In the genomic region with DNA sequence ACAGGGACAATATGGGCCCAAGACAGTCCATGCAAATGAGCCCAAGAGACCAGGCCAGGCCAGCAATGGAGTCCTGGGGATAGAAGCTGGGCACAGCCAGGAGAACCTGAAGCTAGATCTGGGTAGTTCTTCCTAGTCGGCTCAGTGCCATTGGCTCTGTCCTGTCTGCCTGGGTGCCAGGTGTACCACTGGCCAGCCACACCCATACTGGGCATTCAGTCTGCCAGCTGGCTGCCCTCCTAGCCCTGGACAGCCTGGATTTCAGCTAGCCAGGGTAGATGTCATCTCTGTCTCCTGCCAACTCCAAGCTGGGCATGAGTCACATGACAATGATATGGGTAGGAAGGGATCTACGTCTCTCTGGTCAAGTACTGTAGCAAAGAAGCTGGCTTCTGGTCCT, we compare ENCODE assay signal across 10 mouse cellular contexts. TPM values are rescaled to one million over a fixed set of nuclear protein-coding genes. Genes with fewer than 3 reads are reported as not detected.
DNase-seq lines count a peak whose midpoint lies in the region; ATAC-seq and TF ChIP-seq lines count a peak whose summit lies in the region.
"Had no signal": no experiment of that assay in that cellular context is flagged by ENCODE, and none has a peak within 500 bp of the region (broad histone marks: within the 10 kb centered on the region; RNA-seq: fewer than 3 reads in every experiment).

No protein-coding gene starts in this region.

- no peak; the same call in 1 of the 2 replicates for TF ChIP-seq CTCF in kidney, adult 2 months (conservative IDR thresholded peaks at IDR 0.05; ENCODE audit: insufficient read depth, insufficient read length, low read depth, low read length)
- no peak for TF ChIP-seq CTCF in cerebellum, adult 2 months (IDR thresholded peaks at IDR 0.05; ENCODE audit: borderline replicate concordance, insufficient read depth, low read depth, low read length)
- TF ChIP-seq CTCF in forebrain, postnatal 0 days (IDR thresholded peaks at IDR 0.05; ENCODE audit: low read depth), result no peak

- H3K27me3 ChIP-seq in kidney, adult 2 months (replicated peaks; ENCODE audit: control insufficient read depth, insufficient read depth, low read length), result no peaks in the 10 kb centered on the region
- H3K27me3 ChIP-seq in kidney, embryonic 15.5 days, result no peaks in the 10 kb centered on the region
- no peaks in the 10 kb centered on the region for H3K27me3 ChIP-seq in cerebellum, adult 2 months (ENCODE audit: control insufficient read depth, insufficient read depth, low read length)
- no peaks in the 10 kb centered on the region for H3K27me3 ChIP-seq in forebrain, postnatal 0 days (ENCODE audit: insufficient read depth, low read length)
- H3K27me3 ChIP-seq in liver, embryonic 12.5 days (replicated peaks), result no peaks in the 10 kb centered on the region
- H3K27me3 ChIP-seq: hindbrain, embryonic 13.5 days had no signal

- no peak overlapping the region for H3K4me3 ChIP-seq in kidney, adult 2 months (ENCODE audit: insufficient read depth, low read depth, low read length)
- no peak overlapping the region for H3K4me3 ChIP-seq in kidney, embryonic 15.5 days (replicated peaks)
- H3K4me3 ChIP-seq in cerebellum, adult 2 months (replicated peaks; ENCODE audit: insufficient read depth, low read depth, low read length), result no peak overlapping the region
- H3K4me3 ChIP-seq in forebrain, postnatal 0 days (ENCODE audit: low read depth, low read length), result no peak overlapping the region
- H3K4me3 ChIP-seq in liver, embryonic 12.5 days, result no peak overlapping the region
- H3K4me3 ChIP-seq: hindbrain, embryonic 13.5 days had no signal

- H3K9me3 ChIP-seq in kidney, embryonic 15.5 days (replicated peaks), result no peaks in the 10 kb centered on the region
- H3K9me3 ChIP-seq in forebrain, postnatal 0 days (ENCODE audit: low read length), result no peaks in the 10 kb centered on the region
- H3K9me3 ChIP-seq in liver, embryonic 12.5 days (replicated peaks), result no peaks in the 10 kb centered on the region
- H3K9me3 ChIP-seq: hindbrain, embryonic 13.5 days had no signal

- H3K4me2 ChIP-seq in kidney, embryonic 15.5 days, result no peak overlapping the region
- H3K4me2 ChIP-seq in forebrain, postnatal 0 days (ENCODE audit: low read depth), result no peak overlapping the region
- no peak overlapping the region for H3K4me2 ChIP-seq in liver, embryonic 12.5 days
- H3K4me2 ChIP-seq: hindbrain, embryonic 13.5 days had no signal

- TF ChIP-seq POLR2A in kidney, adult 2 months (IDR thresholded peaks at IDR 0.05; ENCODE audit: low read depth, low read length), result no peak
- no peak for TF ChIP-seq POLR2A in cerebellum, adult 2 months (IDR thresholded peaks at IDR 0.05; ENCODE audit: borderline replicate concordance, insufficient read depth, low read length)

- peak; percentile 91 for DNase-seq in kidney, adult 2 months
- DNase-seq in adipocyte (ENCODE audit: low spot score), result peak; percentile 97
- peak; percentile 91 to 97 for DNase-seq in cerebellum, adult 2 months
- DNase-seq in heart, adult 9 months (ENCODE audit: low spot score in 2 of 2), result peak; percentile 85 to 87
- no peak for DNase-seq in forebrain, postnatal 0 days
- DNase-seq: thymus, postnatal 14 days had no signal

- no peaks in the 10 kb centered on the region for H3K36me3 ChIP-seq in kidney, adult 2 months (ENCODE audit: control insufficient read depth, insufficient read depth, low read length)
- peaks cover 18% of the 10 kb centered on the region for H3K36me3 ChIP-seq in kidney, embryonic 15.5 days
- peaks cover 40% of the 10 kb centered on the region for H3K36me3 ChIP-seq in forebrain, postnatal 0 days (ENCODE audit: insufficient read depth)
- 0 out of 2 replicates have a peak, but pooled peaks cover 7% of the 10 kb centered on the region for H3K36me3 ChIP-seq in liver, embryonic 12.5 days

- H3K4me1 ChIP-seq in kidney, adult 2 months (ENCODE audit: control insufficient read depth, insufficient read depth, low read length), result 0 out of 2 replicates have a peak, but pooled peaks cover 4% of the 10 kb centered on the region
- peaks cover 19% of the 10 kb centered on the region for H3K4me1 ChIP-seq in kidney, embryonic 15.5 days
- H3K4me1 ChIP-seq in cerebellum, adult 2 months (ENCODE audit: control insufficient read depth, insufficient read depth, low read length), result peaks cover 32% of the 10 kb centered on the region
- H3K4me1 ChIP-seq in forebrain, postnatal 0 days (ENCODE audit: insufficient read depth), result 0 out of 2 replicates have a peak, but pooled peaks cover 4% of the 10 kb centered on the region
- H3K4me1 ChIP-seq in liver, embryonic 12.5 days, result no peaks in the 10 kb centered on the region

- no peak overlapping the region for H3K9ac ChIP-seq in kidney, embryonic 15.5 days
- H3K9ac ChIP-seq in forebrain, postnatal 0 days, result no peak overlapping the region
- no peak overlapping the region for H3K9ac ChIP-seq in liver, embryonic 12.5 days
- H3K9ac ChIP-seq: hindbrain, embryonic 13.5 days had no signal

- 48% methylated on average over 2 of the region's 2 CpGs for whole genome bisulfite sequencing in kidney, adult 2 months
- WGBS in kidney, embryonic 15.5 days, result 82% methylated on average over 2 of the region's 2 CpGs
- WGBS in cerebellum, adult 2 months, result 9% methylated on average over 2 of the region's 2 CpGs
- 82% methylated on average over 2 of the region's 2 CpGs for whole genome bisulfite sequencing in forebrain, postnatal 0 days
- WGBS in liver, embryonic 12.5 days (ENCODE audit: insufficient replicate concordance), result 69% methylated on average over 2 of the region's 2 CpGs

- H3K27ac ChIP-seq in kidney, adult 2 months (ENCODE audit: insufficient read depth, low read depth, low read length), result no peak overlapping the region
- no peak overlapping the region for H3K27ac ChIP-seq in kidney, embryonic 15.5 days
- peak overlapping the region; percentile 22 for H3K27ac ChIP-seq in cerebellum, adult 2 months (ENCODE audit: insufficient read depth, low read length)
- no peak overlapping the region for H3K27ac ChIP-seq in forebrain, postnatal 0 days (ENCODE audit: low read depth, low read length)
- no peak overlapping the region for H3K27ac ChIP-seq in liver, embryonic 12.5 days
- H3K27ac ChIP-seq: hindbrain, embryonic 13.5 days had no signal

- no peak for ATAC-seq in kidney, embryonic 15.5 days (replicated peaks; ENCODE audit: low FRiP score)
- no peak for ATAC-seq in forebrain, postnatal 0 days
- no peak for ATAC-seq in liver, embryonic 12.5 days
- no peak for ATAC-seq in activated CD4-positive, CD25-positive, alpha-beta regulatory T cell, adult 4 months

RNA-seq across cellular contexts. Expression of a gene that starts 29.7 kb away (rescaled TPM):
- 27.5 and 31.0 TPM in 2 replicates for polyA plus RNA-seq in kidney, adult 2 months (2012; rRNA removed)
- polyA plus RNA-seq in kidney, embryonic 15.5 days (2015; fragmentation: Nextera tagmentation; extraction: Ambion mirVana), result 6.1 and 7.3 TPM in 2 replicates
- polyA plus RNA-seq in cerebellum, adult 2 months (2012; rRNA removed), result 29.0 and 30.7 TPM in 2 replicates
- 39.2 and 47.1 TPM in 2 replicates for total RNA-seq in forebrain, postnatal 0 days (2014; rRNA removed)
- polyA plus RNA-seq in forebrain, postnatal 0 days (2015; fragmentation: Nextera tagmentation; extraction: Ambion mirVana), result 13.7 and 18.9 TPM in 2 replicates
- 2.6 and 2.9 TPM in 2 replicates for polyA plus RNA-seq in liver, embryonic 12.5 days (2016; fragmentation: Nextera tagmentation; extraction: Ambion mirVana)
- polyA plus RNA-seq in activated CD4-positive, CD25-positive, alpha-beta regulatory T cell, adult 4 months (2017; shearing (Covaris generic)), result 1 to 10 TPM; 1.6 to 2.0 TPM

RNA-seq across cellular contexts. Expression of a gene that starts 30.7 kb away (rescaled TPM):
- 6.3 and 6.6 TPM in 2 replicates for polyA plus RNA-seq in kidney, adult 2 months (2012; rRNA removed)
- polyA plus RNA-seq in kidney, embryonic 15.5 days (2015; fragmentation: Nextera tagmentation; extraction: Ambion mirVana), result 50.6 and 51.4 TPM in 2 replicates
- polyA plus RNA-seq in cerebellum, adult 2 months (2012; rRNA removed), result 16.1 and 17.4 TPM in 2 replicates
- 32.7 and 33.2 TPM in 2 replicates for total RNA-seq in forebrain, postnatal 0 days (2014; rRNA removed)
- polyA plus RNA-seq in forebrain, postnatal 0 days (2015; fragmentation: Nextera tagmentation; extraction: Ambion mirVana), result 23.8 and 25.5 TPM in 2 replicates
- 45.5 and 47.1 TPM in 2 replicates for polyA plus RNA-seq in liver, embryonic 12.5 days (2016; fragmentation: Nextera tagmentation; extraction: Ambion mirVana)
- 10 to 100 TPM; 38.4 to 39.2 TPM for polyA plus RNA-seq in activated CD4-positive, CD25-positive, alpha-beta regulatory T cell, adult 4 months (2017; shearing (Covaris generic))

RNA-seq across cellular contexts. Expression of a gene that starts 36.5 kb away (rescaled TPM):
- 12.8 and 13.9 TPM in 2 replicates for polyA plus RNA-seq in kidney, adult 2 months (2012; rRNA removed)
- 5.0 and 5.7 TPM in 2 replicates for polyA plus RNA-seq in kidney, embryonic 15.5 days (2015; fragmentation: Nextera tagmentation; extraction: Ambion mirVana)
- polyA plus RNA-seq in cerebellum, adult 2 months (2012; rRNA removed), result 17.9 and 18.0 TPM in 2 replicates
- 14.2 and 15.9 TPM in 2 replicates for total RNA-seq in forebrain, postnatal 0 days (2014; rRNA removed)
- 6.8 and 8.1 TPM in 2 replicates for polyA plus RNA-seq in forebrain, postnatal 0 days (2015; fragmentation: Nextera tagmentation; extraction: Ambion mirVana)
- polyA plus RNA-seq in liver, embryonic 12.5 days (2016; fragmentation: Nextera tagmentation; extraction: Ambion mirVana), result 1.9 and 2.0 TPM in 2 replicates
- polyA plus RNA-seq in activated CD4-positive, CD25-positive, alpha-beta regulatory T cell, adult 4 months (2017; shearing (Covaris generic)), result 1 to 10 TPM; 5.4 to 6.9 TPM

RNA-seq across cellular contexts. Expression of a gene that starts 58.4 kb away (rescaled TPM):
- 35.2 and 40.1 TPM in 2 replicates for polyA plus RNA-seq in kidney, adult 2 months (2012; rRNA removed)
- 17.5 and 18.2 TPM in 2 replicates for polyA plus RNA-seq in kidney, embryonic 15.5 days (2015; fragmentation: Nextera tagmentation; extraction: Ambion mirVana)
- 31.1 and 31.6 TPM in 2 replicates for polyA plus RNA-seq in cerebellum, adult 2 months (2012; rRNA removed)
- 21.8 and 25.8 TPM in 2 replicates for total RNA-seq in forebrain, postnatal 0 days (2014; rRNA removed)
- polyA plus RNA-seq in forebrain, postnatal 0 days (2015; fragmentation: Nextera tagmentation; extraction: Ambion mirVana), result 7.8 and 9.6 TPM in 2 replicates
- 7.7 and 7.8 TPM in 2 replicates for polyA plus RNA-seq in liver, embryonic 12.5 days (2016; fragmentation: Nextera tagmentation; extraction: Ambion mirVana)
- 10 to 100 TPM; 15.3 to 15.5 TPM for polyA plus RNA-seq in activated CD4-positive, CD25-positive, alpha-beta regulatory T cell, adult 4 months (2017; shearing (Covaris generic))

RNA-seq across cellular contexts. Expression of a gene that starts 58.6 kb away (rescaled TPM):
- 49.7 and 52.0 TPM in 2 replicates for polyA plus RNA-seq in kidney, adult 2 months (2012; rRNA removed)
- 23.5 and 24.4 TPM in 2 replicates for polyA plus RNA-seq in kidney, embryonic 15.5 days (2015; fragmentation: Nextera tagmentation; extraction: Ambion mirVana)
- polyA plus RNA-seq in cerebellum, adult 2 months (2012; rRNA removed), result 36.5 and 37.8 TPM in 2 replicates
- 40.2 and 46.5 TPM in 2 replicates for total RNA-seq in forebrain, postnatal 0 days (2014; rRNA removed)
- 40.1 and 45.8 TPM in 2 replicates for polyA plus RNA-seq in forebrain, postnatal 0 days (2015; fragmentation: Nextera tagmentation; extraction: Ambion mirVana)
- polyA plus RNA-seq in liver, embryonic 12.5 days (2016; fragmentation: Nextera tagmentation; extraction: Ambion mirVana), result 4.9 and 6.5 TPM in 2 replicates
- 1 to 10 TPM; 4.9 to 7.3 TPM for polyA plus RNA-seq in activated CD4-positive, CD25-positive, alpha-beta regulatory T cell, adult 4 months (2017; shearing (Covaris generic))
